Mouse (Mus musculus) ES-E14 (cell line): ENCODE data around the gene Dbn1. TPM values are rescaled to one million over a fixed set of nuclear protein-coding genes. Genes with fewer than 3 reads are reported as not detected.

Source experiments
- DNase-seq: peaks from one replicate; pipeline ENCODE4 v3.0.0-alpha.2; 2013; ENCODE audit warnings: low read depth, low spot score
- H3K27ac ChIP-seq: 2 replicates; pipeline ENCODE4 v1.5.1; 2012; ENCODE audit warnings: low read depth, mild to moderate bottlenecking, low read length, moderate library complexity, mixed read lengths; ENCODE audit not compliant: poor library complexity, insufficient read depth, severe bottlenecking
- H3K36me3 ChIP-seq: 2 replicates; pipeline ENCODE4 v1.6.1; 2012; ENCODE audit warnings: mild to moderate bottlenecking, low read length, moderate library complexity, mixed read lengths; ENCODE audit not compliant: control insufficient read depth, poor library complexity, insufficient read depth, severe bottlenecking
- H3K4me1 ChIP-seq, 2 experiments: fragments of 150-350 bp in 1 of 2; sonication (generic) in 1 of 2; 2 replicates each; pipeline ENCODE4 v1.6.1; 2012; ENCODE audit warnings: low read length in 2 of 2, mild to moderate bottlenecking in 1 of 2, mixed read lengths in 1 of 2; ENCODE audit not compliant: control insufficient read depth in 2 of 2, insufficient read depth in 2 of 2, poor library complexity in 1 of 2
- H3K4me3 ChIP-seq, 2 experiments: fragments of 150-350 bp in 1 of 2; sonication (generic) in 1 of 2; 2 replicates each; pipeline ENCODE4 v1.5.1; 2012; ENCODE audit warnings: low read length in 2 of 2, low read depth in 1 of 2, mild to moderate bottlenecking in 1 of 2, mixed read lengths in 1 of 2; ENCODE audit not compliant: insufficient read depth in 1 of 2, poor library complexity in 1 of 2, severe bottlenecking in 1 of 2
- H3K9ac ChIP-seq: 2 replicates; pipeline ENCODE4 v1.6.1; 2012; ENCODE audit warnings: low read depth, mild to moderate bottlenecking, low read length, mixed read lengths; ENCODE audit not compliant: poor library complexity, insufficient read depth, severe bottlenecking
- H3K9me3 ChIP-seq: fragments of 150-350 bp; sonication (generic); 2 replicates; pipeline ENCODE4 v1.6.1; 2012; ENCODE audit warnings: low read depth, mild to moderate bottlenecking, low read length; ENCODE audit not compliant: control insufficient read depth, insufficient read depth
- CHD2 ChIP-seq: IDR thresholded peaks from 2 replicates; pipeline ENCODE4 v1.6.1; 2014; ENCODE audit warnings: mild to moderate bottlenecking, low read depth, low read length, inconsistent platforms
- HCFC1 ChIP-seq: IDR thresholded peaks from 2 replicates; pipeline ENCODE4 v1.6.1; 2012; ENCODE audit warnings: low read length, inconsistent platforms, borderline replicate concordance; ENCODE audit not compliant: insufficient read depth
- MAFK ChIP-seq: IDR thresholded peaks from 2 replicates; pipeline ENCODE4 v1.6.1; 2014; ENCODE audit warnings: mild to moderate bottlenecking, low read depth, low read length, inconsistent platforms; ENCODE audit not compliant: insufficient read depth
- ZC3H11A ChIP-seq: IDR thresholded peaks from 2 replicates; pipeline ENCODE4 v1.6.1; 2012; ENCODE audit warnings: low read depth, mild to moderate bottlenecking, inconsistent platforms, low read length, borderline replicate concordance
- ZNF384 ChIP-seq: IDR thresholded peaks from 2 replicates; pipeline ENCODE4 v1.6.1; 2012; ENCODE audit warnings: low read depth, low read length, inconsistent platforms
- in situ Hi-C, 2 experiments: fragments of 600-800 bp; cut with MboI; formaldehyde crosslinking; loops; one replicate each; pipeline ENCODE4 v1.15.1; 2025; ENCODE audit warnings: low sequenced_read_pairs in 2 of 2, inconsistent platforms in 1 of 2; ENCODE audit not compliant: unreplicated experiment in 2 of 2
- total RNA-seq: library from RNA; depleted of rRNA; stranded (reverse); fragments of 300-350 nt; gene quantifications from 2 replicates; pipeline ENCODE4 v1.2.3, GENCODE M21; 2012

Gene Dbn1
- total RNA-seq, 1 experiment, result 77.0 TPM

DNA sequence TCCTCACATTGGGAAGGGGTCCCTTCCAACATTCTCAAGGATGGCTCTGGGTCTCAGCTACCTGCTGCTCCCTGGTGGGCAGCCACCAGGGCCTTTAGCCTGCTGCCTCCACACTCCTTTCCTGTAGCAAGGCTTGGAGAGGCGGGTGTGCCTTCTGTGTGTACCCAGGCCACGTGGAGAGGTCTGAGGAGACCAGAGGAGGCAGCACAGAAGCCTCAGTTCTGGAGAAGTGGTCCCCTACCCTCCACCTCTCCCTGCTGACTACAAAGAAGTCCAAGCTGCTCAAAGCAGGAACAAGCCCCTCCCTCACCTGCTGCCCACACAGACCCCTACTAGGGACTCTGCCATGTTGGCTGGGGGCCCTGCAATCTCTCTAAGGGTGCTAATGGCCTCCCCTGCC lies 6.3 kb upstream of the Dbn1 start:
- Histone ChIP-seq H3K9ac (no peak overlapping the region), H3K27ac (no peak overlapping the region), H3K4me1 (peaks cover 1 to 26% of the 10 kb centered on the region in 2 experiments; a peak in 1 of 4 replicates), H3K4me3 (no peak overlapping the region), H3K36me3 (peaks cover 16% of the 10 kb centered on the region; the same call in 1 of the 2 replicates), H3K9me3 (no peaks in the 10 kb centered on the region)
- no peak for DNase-seq
- TF ChIP-seq CHD2 (no peak), MAFK (no peak), ZC3H11A (no peak), ZNF384 (no peak), HCFC1 (no peak)
- in situ Hi-C loops, result no loop called here

GRCm38 (mm10) chr13:55486916-55487577 lies 864 bp downstream of the Dbn1 start:
- Histone ChIP-seq H3K4me1 (peaks cover 3 to 8% of the 10 kb centered on the region in 2 experiments; a peak in 2 of 4 replicates), H3K4me3 (peak overlapping the region; percentile 78 to 94), H3K9me3 (no peaks in the 10 kb centered on the region), H3K27ac (no peak overlapping the region), H3K9ac (peak overlapping the region; percentile 75), H3K36me3 (no peaks in the 10 kb centered on the region)
- no peak for DNase-seq
- TF ChIP-seq CHD2 (no peak), ZC3H11A (no peak), HCFC1 (no peak), MAFK (no peak), ZNF384 (no peak)
- in situ Hi-C loops, result no loop called here

- H3K9me3 ChIP-seq, result no peaks in the 10 kb centered on the region
- DNase-seq, result no peak
- no peak for TF ChIP-seq CHD2
- TF ChIP-seq HCFC1, result no peak
- no peak for TF ChIP-seq ZC3H11A
- TF ChIP-seq MAFK, result no peak
- H3K4me3 ChIP-seq, result peak overlapping the region in 1 of 2 experiments; percentile 78; a peak in 1 of 4 replicates
- H3K27ac ChIP-seq, result no peak overlapping the region
- no peak overlapping the region for H3K9ac ChIP-seq
- no peaks in the 10 kb centered on the region for H3K36me3 ChIP-seq
- in situ Hi-C loops, result no loop called here
- H3K4me1 ChIP-seq, result peaks cover 3 to 12% of the 10 kb centered on the region in 2 experiments; a peak in 2 of 4 replicates
These were observed 1.7 kb downstream of the Dbn1 start for GRCm38 (mm10) chr13:55486029-55486794.

- in situ Hi-C loops, result no loop called here
- Histone ChIP-seq H3K9ac (no peak overlapping the region), H3K4me1 (peaks cover 3 to 10% of the 10 kb centered on the region in 2 experiments; a peak in 2 of 4 replicates), H3K4me3 (no peak overlapping the region), H3K9me3 (no peaks in the 10 kb centered on the region), H3K36me3 (no peaks in the 10 kb centered on the region), H3K27ac (no peak overlapping the region)
- TF ChIP-seq ZNF384 (no peak), HCFC1 (no peak), CHD2 (no peak), MAFK (no peak), ZC3H11A (no peak)
- DNase-seq, result no peak
These were observed 3.3 kb downstream of the Dbn1 start for GRCm38 (mm10) chr13:55484520-55485088.
